Mouse (Mus musculus) forebrain, postnatal 0 days (tissue): ENCODE measurements around the gene Dcun1d3. TPM values are rescaled to one million over a fixed set of nuclear protein-coding genes. Genes with fewer than 3 reads are reported as not detected.

ENCODE experiments used
- ATAC-seq: fragments of 200-750 bp; cut with Nextera tagmentation; 2 replicates; pipeline ENCODE4 v1.8.0; 2017; ENCODE audit warnings: mild to moderate bottlenecking, moderate library complexity
- DNase-seq: peaks from one replicate; pipeline ENCODE4 v3.0.0-alpha.2; 2015
- H3K27ac ChIP-seq: fragments of 300-500 bp; sonication (generic); 2 replicates; pipeline ENCODE4 v1.5.1; 2014; ENCODE audit warnings: low read depth, mild to moderate bottlenecking, antibody characterized with exemption, low read length, moderate library complexity, mixed read lengths
- H3K27me3 ChIP-seq: fragments of 300-500 bp; sonication (generic); 2 replicates; pipeline ENCODE4 v1.6.1; 2014; ENCODE audit warnings: mild to moderate bottlenecking, low read length, mixed read lengths; ENCODE audit not compliant: insufficient read depth
- H3K36me3 ChIP-seq: fragments of 300-500 bp; sonication (generic); 2 replicates; pipeline ENCODE4 v1.6.1; 2014; ENCODE audit warnings: mild to moderate bottlenecking, moderate library complexity; ENCODE audit not compliant: insufficient read depth
- H3K4me1 ChIP-seq: fragments of 300-500 bp; sonication (generic); 2 replicates; pipeline ENCODE4 v1.6.1; 2014; ENCODE audit warnings: antibody characterized with exemption; ENCODE audit not compliant: insufficient read depth
- H3K4me2 ChIP-seq: fragments of 300-500 bp; sonication (generic); 2 replicates; pipeline ENCODE4 v1.6.1; 2014; ENCODE audit warnings: low read depth, mild to moderate bottlenecking, moderate library complexity
- H3K4me3 ChIP-seq: fragments of 300-500 bp; sonication (generic); 2 replicates; pipeline ENCODE4 v1.5.1; 2014; ENCODE audit warnings: low read depth, low read length, mixed read lengths
- H3K9ac ChIP-seq: fragments of 300-500 bp; sonication (generic); 2 replicates; pipeline ENCODE4 v1.6.1; 2014; ENCODE audit warnings: mild to moderate bottlenecking
- H3K9me3 ChIP-seq: fragments of 300-500 bp; sonication (generic); 2 replicates; pipeline ENCODE4 v1.6.1; 2016; ENCODE audit warnings: low read length
- CTCF ChIP-seq: sonication (generic); IDR thresholded peaks from 2 replicates; pipeline ENCODE4 v1.5.1; 2016; ENCODE audit warnings: antibody characterized with exemption, control low read depth, low read depth
- WGBS: fragments of 180-500 bp; shearing (Covaris S2); extraction: QIAGEN DNeasy Blood & Tissue Kit; methylation state at CpG from one replicate; pipeline ENCODE4 v1.1.7; 2014; 5-methylcytosine and 5-hydroxymethylcytosine counted together
- polyA plus RNA-seq: library from polyadenylated mRNA; unstranded; fragments of >200 nt; fragmentation: Nextera tagmentation; extraction: Ambion mirVana; gene quantifications from 2 replicates; pipeline ENCODE4 v1.2.1, GENCODE M21; 2015
- total RNA-seq: library from RNA; depleted of rRNA; stranded (reverse); fragments of >200 nt; gene quantifications from 2 replicates; pipeline ENCODE4 v1.2.3, GENCODE M21; 2014; rRNA removed

Gene Dcun1d3
- total and polyA plus RNA-seq, 2 experiments from 2014 or later: 9.0 to 14.6 TPM

GRCm38 (mm10) chr7:119808723-119809122, 87.4 kb downstream of the Dcun1d3 start:
- Histone ChIP-seq H3K9ac (no peak overlapping the region), H3K27me3 (no peaks in the 10 kb centered on the region), H3K9me3 (no peaks in the 10 kb centered on the region), H3K4me2 (no peak overlapping the region), H3K36me3 (no peaks in the 10 kb centered on the region), H3K4me3 (no peak overlapping the region), H3K27ac (no peak overlapping the region), H3K4me1 (no peaks in the 10 kb centered on the region)
- ATAC-seq: no peak
- DNase-seq: no peak
- WGBS: 94% methylated on average over 3 of the region's 3 CpGs
- TF ChIP-seq CTCF: no peak

GRCm38 (mm10) chr7:119807396-119807795, 88.7 kb downstream of the Dcun1d3 start:
- WGBS: 95% methylated on average over 5 of the region's 5 CpGs
- DNase-seq (no peak), ATAC-seq (no peak)
- no peaks in the 10 kb centered on the region for H3K27me3 ChIP-seq
- no peaks in the 10 kb centered on the region for H3K36me3 ChIP-seq
- H3K9me3 ChIP-seq: no peaks in the 10 kb centered on the region
- H3K4me3 ChIP-seq: no peak overlapping the region
- H3K27ac ChIP-seq: no peak overlapping the region
- no peak for TF ChIP-seq CTCF
- H3K4me1 ChIP-seq: no peaks in the 10 kb centered on the region
- H3K9ac ChIP-seq: no peak overlapping the region
- H3K4me2 ChIP-seq: no peak overlapping the region

Other genes starting within 250 kb of the Dcun1d3 start
- not detected in 2 replicates for gene Acsm4, start 206.3 kb downstream of the Dcun1d3 start, total RNA-seq
- gene Acsm4, start 206.3 kb downstream of the Dcun1d3 start, polyA plus RNA-seq: 0.09 TPM in 1 of 2 replicates, not detected in the other
- 57.9 and 76.8 TPM in 2 replicates for gene Thumpd1, start 175.5 kb downstream of the Dcun1d3 start, total RNA-seq
- gene Thumpd1, start 175.5 kb downstream of the Dcun1d3 start, polyA plus RNA-seq: 77.2 and 79.8 TPM in 2 replicates
- 0.14 TPM in 1 of 2 replicates, not detected in the other for gene Acsm3, start 135.4 kb downstream of the Dcun1d3 start, total RNA-seq
- gene Acsm3, start 135.4 kb downstream of the Dcun1d3 start, polyA plus RNA-seq: 0.09 TPM in 1 of 2 replicates, not detected in the other
- 2.7 and 5.2 TPM in 2 replicates for gene Rexo5, start 102.3 kb downstream of the Dcun1d3 start, total RNA-seq
- 3.9 and 5.4 TPM in 2 replicates for gene Rexo5, start 102.3 kb downstream of the Dcun1d3 start, polyA plus RNA-seq
- gene Eri2, start 102.2 kb downstream of the Dcun1d3 start, total RNA-seq: 7.6 and 10.7 TPM in 2 replicates
- 7.0 and 8.2 TPM in 2 replicates for gene Eri2, start 102.2 kb downstream of the Dcun1d3 start, polyA plus RNA-seq
- gene Lyrm1, start 437 bp downstream of the Dcun1d3 start, total RNA-seq: 22.3 and 23.0 TPM in 2 replicates
- gene Lyrm1, start 437 bp downstream of the Dcun1d3 start, polyA plus RNA-seq: 24.4 and 25.6 TPM in 2 replicates
- 0.81 and 1.5 TPM in 2 replicates for gene Dnah3, start 199.0 kb upstream of the Dcun1d3 start, total RNA-seq
- gene Dnah3, start 199.0 kb upstream of the Dcun1d3 start, polyA plus RNA-seq: 0.15 and 0.25 TPM in 2 replicates
- 12.6 and 14.6 TPM in 2 replicates for gene Tmem159, start 206.1 kb upstream of the Dcun1d3 start, total RNA-seq
- gene Tmem159, start 206.1 kb upstream of the Dcun1d3 start, polyA plus RNA-seq: 12.2 and 17.4 TPM in 2 replicates
- gene Zp2, start 249.0 kb upstream of the Dcun1d3 start, total RNA-seq: 1.5 TPM in 1 of 2 replicates, not detected in the other
- 0.08 and 0.19 TPM in 2 replicates for gene Zp2, start 249.0 kb upstream of the Dcun1d3 start, polyA plus RNA-seq